Mouse (Mus musculus): ENCODE measurements at regions not wholly inside any gene's neighbourhood (a gene's known extent, or its start where the extent isn't known, plus 50 kb on each side); places are given as distances from the start of the nearest gene placed in this dataset.
"Not testable (repeated sequence)": the region's sequence is repeated elsewhere in the genome, so short reads cannot be mapped to it uniquely, and the experiment has no call there.

DNA sequence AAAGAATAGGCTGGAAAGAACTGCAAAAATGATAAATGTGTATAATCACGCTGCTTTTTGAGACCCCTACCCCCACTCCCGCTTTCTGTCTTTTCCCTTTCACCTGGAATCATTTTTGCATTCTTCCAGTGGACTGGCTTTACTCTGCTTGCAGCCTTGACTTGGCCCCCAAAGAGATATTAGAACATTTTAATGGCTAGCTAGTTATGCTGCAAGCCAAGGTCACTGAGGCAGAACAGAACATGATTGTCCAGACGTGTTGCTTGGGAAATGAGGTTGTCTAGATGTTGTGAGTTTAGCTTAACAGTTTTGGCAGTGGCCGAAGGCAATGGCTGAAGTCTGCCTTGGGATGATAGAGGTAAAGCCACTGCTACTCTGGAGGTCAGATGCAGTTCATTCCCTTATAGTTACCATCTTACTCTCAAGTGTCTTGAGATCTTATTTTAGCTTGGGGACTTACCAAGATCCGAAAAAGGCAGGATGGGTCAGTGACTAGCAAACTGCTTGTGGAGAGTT lies 87.9 kb upstream of the Tars start:
- no peak for DNase-seq (ENCODE audit: low spot score in 2 of 2)

- DNase-seq (ENCODE audit: low spot score in 2 of 2), result no peak
Measured at GRCm38 (mm10) chr15:11483916-11484315, 84.5 kb upstream of the Tars start.

DNA sequence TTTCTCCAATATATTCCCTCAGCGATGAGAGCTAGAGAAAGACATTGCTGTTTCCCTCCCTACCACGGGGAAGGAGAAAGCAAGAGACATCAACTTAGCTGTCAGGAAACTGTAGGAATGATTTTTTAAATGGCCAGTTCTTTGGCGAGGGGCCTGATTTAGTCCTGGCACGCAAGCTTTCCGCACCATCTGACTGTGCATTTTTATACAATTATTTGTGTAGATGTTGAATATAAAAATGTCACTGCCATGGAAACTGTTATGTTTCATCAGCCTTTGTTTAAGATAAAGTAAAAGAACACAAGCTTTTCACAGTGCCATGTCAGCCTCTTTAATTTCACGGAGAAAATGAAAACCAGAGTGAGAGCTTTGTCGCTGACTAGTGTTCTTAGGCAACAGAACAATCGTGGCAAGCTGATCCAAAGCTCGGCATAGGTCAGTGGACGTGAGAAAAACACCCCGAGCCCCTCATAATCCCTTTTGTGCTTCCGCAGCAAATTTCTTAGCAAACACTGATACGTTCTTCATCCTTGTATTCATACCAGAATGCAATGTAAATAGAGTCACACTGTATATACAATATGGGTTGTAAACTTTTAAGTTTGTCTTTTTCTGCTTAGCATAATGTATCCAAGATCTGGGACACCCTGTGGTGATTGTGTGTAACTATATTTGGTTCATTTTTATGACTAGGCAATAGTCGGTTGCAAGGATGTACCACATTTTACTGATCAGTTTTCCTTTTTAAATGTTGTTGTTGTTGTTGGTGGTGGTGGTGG lies 79.9 kb upstream of the Tars start:
- no peak for DNase-seq (ENCODE audit: low spot score in 2 of 2)

DNA sequence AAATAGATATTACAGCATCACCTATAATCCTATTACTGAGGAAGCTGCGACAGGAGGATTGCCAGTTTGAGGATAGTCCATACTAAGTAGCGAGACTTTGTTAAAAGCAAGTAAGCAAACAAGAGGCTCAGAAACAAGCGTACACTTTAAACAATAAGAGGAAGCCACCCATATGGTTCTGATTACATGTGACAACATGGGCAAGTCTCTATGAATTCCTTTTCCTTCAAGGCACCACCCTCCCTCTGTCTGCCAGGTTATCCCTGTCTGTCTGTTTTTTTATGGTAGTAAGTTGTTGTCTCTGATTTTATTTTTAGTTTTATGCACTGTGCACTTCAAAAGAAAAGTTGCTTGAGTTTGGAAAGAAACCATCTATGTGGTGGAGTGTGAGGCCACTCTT lies 76.8 kb upstream of the Tars start:
- no peak for DNase-seq (ENCODE audit: low spot score in 2 of 2)

- DNase-seq (ENCODE audit: low spot score in 2 of 2), result no peak
Measured at GRCm38 (mm10) chr15:11463341-11463740, 63.9 kb upstream of the Tars start.

- not testable (repeated sequence) for DNase-seq (ENCODE audit: low spot score in 2 of 2)
Measured at GRCm38 (mm10) chr15:11461575-11461974, 62.1 kb upstream of the Tars start.

DNA sequence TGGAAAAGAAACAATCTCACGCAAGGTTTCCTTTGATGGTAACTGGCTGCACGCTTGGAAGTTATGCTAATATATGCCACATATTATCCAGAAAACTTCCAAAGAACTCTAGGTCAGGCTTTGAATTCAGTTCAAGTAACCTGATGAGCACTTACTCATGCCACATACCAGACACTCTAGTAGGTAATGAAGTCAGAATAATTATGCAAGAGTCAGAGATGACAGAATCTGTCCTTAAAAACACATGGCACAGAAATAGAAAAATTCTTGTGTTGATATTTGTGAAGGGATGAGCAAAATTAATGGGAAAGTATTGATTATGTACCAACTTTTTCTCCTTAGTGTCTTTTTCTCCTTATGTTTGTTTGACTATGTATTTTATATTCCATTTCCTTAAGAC lies 59.8 kb upstream of the Tars start:
- DNase-seq (ENCODE audit: low spot score in 2 of 2), result no peak

DNA sequence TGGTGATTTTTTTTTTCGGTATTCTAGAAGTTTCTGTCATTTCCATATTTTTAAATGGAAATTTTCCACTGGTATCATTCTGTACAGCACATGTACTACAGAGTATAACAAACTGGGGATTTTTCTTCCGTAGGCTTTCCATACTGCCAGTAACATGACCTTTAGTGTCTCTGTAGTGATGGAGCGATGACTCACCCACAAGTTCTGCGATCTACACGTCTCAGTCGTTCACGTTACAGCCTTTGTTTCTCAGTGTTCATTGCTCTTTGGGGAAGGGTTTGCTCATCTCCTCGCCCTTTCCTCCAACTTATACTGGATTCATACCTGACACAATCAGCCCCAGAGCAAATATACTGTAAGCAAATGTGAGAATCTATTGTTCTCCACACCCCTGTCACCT lies 57.8 kb upstream of the Tars start:
- DNase-seq (ENCODE audit: low spot score in 2 of 2), result no peak

DNA sequence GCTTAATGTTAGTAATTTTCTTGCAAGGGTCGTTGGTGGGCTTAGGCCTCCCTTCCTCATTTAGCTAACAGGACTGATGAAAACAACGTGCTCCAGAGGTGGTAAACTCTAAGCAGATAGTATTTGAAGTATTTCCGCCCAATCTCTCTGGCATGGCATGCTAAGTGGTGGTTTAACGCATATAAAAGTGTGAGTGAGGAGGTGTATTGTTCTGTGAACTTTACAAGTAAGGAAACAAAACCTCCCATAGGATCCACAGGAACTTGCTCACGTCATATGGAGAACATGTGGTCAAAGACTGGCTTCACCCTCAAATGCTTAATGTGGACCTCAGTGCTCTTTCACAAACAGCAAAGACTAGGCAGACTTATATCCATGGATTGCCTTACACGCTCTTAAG lies 56.5 kb upstream of the Tars start:
- no peak for DNase-seq (ENCODE audit: low spot score in 2 of 2)

GRCm38 (mm10) chr15:11455366-11455785 lies 55.9 kb upstream of the Tars start:
- DNase-seq (ENCODE audit: low spot score in 2 of 2), result no peak

DNA sequence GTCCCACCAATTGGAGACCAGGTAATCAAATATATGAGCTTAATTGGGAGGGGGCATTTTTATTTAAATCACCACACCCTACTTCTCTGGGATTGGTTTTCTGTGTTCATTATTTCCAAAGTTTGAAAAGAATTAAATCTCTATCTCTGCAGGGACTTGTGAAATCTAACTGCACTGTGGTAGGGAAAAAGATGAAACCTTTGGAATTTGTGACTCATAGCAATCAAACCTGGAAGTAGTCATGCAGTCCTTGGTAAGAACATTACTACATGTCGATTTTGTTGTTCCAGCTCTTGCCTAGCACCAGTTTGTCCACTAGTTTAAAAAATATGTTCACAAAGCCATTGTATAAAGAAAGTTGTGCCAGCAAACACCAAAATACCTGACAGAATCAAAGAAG lies 54.5 kb upstream of the Tars start:
- no peak for DNase-seq (ENCODE audit: low spot score in 2 of 2)

GRCm38 (mm10) chr15:11451635-11452034 lies 52.2 kb upstream of the Tars start:
- DNase-seq (ENCODE audit: low spot score in 2 of 2), result no peak
